Mouse (Mus musculus) adrenal gland, adult (tissue): ENCODE measurements around the gene Galntl6.
A peak's percentile ranks its signal among the peaks of the same experiment; 100 is the strongest.

ENCODE experiments used
- DNase-seq, 2 experiments: peaks; one replicate each; pipeline ENCODE4 v3.0.0; 2022 to 2023; ENCODE audit warnings: low spot score in 1 of 2; ENCODE audit not compliant: inconsistent age in 2 of 2

The Galntl6 gene

DNA sequence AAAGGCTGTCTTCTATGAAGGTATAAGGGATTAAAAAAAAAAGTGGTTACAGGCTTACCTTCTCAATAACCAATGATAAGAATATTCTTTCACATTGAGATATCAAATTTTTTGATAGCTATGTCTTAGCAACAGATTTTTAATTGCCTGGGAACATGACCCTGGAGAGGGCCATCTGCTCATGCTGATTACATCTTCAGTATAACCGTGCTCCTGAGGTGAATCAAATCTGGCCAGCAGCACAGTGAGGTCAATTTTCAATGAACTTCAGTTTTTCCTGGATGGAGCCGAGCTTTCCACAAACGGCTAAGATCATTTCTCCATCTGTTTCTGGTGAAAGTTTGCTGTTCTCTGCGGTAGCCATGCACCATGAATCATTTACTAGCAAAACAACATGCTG is 306.0 kb downstream of the Galntl6 start:
- peak in 1 of 2 experiments; percentile 23 for DNase-seq

DNA sequence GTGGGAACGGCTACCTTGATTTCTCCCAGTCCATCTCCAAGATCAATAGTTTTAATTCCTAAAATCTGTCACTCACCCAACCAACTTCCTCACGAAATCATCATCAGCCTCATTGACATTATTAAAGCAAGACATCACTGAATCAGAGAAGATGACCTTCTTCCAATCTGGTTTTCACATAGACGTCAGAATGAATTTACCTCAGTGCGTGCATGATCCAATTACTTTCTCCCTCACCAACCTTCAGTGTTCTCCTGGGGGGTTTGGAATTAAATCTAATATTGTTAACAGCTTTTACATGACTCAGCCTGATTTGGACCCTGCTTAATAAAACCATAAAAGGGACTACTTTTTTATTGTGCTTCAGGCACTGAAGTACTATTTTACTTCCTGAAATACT is 307.7 kb downstream of the Galntl6 start:
- no peak for DNase-seq

DNA sequence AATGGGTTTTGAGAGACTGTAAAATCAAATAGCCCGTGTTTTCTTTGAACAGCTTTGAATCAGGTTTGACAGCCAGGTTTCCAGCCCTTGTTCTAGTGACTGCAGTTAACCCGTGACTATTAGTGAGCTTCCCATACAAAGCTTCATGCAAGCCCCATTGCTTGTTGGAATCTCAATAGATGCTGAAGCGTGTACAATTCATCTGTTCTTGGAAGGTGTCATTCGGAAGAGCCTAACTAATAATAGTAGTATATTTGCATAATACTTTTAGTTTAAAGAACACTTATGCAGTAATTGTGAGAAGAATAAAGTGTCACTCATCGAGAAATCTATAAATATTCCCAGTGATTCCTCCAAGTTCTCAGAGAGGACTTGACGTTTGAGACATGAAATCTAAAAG is 314.6 kb downstream of the Galntl6 start:
- DNase-seq: no peak

DNA sequence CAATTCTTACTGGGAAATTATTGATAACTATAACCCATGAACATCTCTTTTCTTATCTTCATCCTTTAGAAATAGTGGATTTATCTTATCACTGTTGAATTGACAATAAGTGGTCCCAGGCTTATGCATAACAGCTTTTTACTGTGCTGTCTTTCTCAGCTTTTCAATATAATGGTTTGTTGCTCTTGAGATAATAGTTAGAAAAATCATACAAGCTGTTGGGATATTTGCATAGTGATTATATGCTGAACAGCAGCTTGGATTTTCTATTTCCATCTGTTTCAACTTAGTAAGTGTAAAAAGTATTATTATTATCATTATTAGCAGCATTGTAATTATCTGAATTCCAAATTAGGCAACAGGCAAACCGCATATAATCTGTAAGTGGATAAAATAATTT is 337.1 kb downstream of the Galntl6 start:
- no peak for DNase-seq

DNA sequence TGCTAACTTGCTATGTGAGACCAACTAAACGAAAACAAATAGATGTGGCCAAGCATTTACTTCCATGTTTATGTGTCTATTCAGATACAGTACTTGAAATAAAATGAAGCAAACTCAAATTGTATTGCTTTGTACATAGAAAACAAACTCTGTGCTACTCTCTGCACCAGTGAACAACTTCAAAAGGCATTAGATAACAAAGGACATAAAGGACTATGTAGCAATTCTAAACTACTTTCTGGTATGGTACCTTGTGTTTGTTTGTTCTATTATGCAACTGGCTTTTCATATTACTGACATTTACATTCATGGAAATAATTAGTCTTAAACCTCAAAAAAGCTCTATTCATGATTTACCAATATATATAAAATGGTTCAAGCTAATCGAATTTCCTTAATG is 344.4 kb downstream of the Galntl6 start:
- DNase-seq: no peak

DNA sequence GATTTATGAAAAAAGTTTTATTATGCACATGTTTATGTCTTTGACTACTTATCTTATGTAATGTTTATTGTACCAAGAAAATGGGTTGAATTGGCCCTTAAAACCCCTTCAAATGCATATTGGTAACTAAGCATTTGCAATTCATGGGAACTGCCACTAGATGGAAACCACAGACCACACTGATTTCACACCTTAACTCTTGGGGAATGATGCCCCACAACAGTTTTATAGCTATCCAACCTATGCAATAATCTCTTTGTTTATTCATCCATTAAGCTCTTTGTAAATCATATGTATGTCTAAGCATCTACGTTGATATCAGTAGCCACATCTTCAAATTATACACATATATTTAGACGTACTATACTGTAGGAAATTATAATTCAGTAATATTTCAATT is 346.3 kb downstream of the Galntl6 start:
- peak in 1 of 2 experiments; percentile 36 for DNase-seq

DNA sequence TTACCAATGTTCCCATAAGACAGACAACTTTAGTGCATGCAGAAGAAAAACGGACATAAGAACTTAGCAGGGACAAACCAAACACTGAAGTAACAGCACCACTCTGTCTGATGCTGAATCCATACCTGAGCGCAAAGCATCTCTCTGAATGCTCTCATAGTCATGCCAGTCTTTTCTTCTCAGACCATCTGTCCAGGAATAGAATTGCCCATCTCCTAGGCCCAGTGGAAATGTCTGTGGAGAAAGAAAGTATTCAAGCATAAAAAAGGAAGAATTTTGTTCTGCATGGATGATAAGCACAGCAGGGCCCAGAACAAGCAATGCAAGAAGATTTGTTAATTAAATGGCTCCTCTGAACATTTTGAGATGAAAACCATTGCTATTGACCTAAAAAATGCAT is 376.7 kb downstream of the Galntl6 start:
- no peak for DNase-seq

DNA sequence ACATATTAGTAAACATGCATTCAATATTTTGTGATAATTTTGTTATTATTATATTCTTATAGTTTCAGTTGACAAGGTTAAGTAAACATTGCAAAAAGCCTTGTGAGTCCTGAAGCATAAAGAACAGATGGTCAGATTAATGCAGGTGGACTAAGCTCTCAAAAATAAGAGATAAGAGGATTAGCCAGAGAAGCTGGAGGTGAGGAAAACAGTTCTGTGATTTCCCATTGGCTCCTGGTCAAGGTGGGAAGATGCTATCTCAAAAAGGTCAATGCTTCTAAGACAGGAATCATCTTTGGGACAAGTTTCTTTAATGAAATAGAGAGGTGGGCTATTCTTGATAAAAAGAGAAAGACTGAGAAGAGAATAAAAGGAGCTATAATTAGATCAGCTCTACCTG is 377.8 kb downstream of the Galntl6 start:
- DNase-seq: no peak

DNA sequence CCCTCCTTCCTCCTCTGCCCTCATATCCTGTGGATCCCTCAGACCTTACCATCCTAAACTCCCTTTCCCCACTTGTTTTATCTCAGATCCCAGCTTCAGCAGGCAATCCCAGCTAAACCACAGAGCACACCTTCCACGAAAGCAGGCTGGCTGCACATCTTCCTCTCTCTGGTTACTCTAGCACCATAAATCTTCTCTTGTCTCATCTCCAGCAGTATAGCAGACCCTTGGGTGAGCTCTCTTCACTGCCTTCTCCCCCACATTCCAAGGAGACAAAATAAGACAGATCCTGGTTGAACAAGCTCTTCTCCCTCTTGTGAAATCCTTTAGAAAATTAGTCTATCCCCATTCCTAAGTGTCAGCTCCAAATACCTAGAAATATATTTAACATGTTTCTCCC is 389.0 kb downstream of the Galntl6 start:
- DNase-seq: no peak

DNA sequence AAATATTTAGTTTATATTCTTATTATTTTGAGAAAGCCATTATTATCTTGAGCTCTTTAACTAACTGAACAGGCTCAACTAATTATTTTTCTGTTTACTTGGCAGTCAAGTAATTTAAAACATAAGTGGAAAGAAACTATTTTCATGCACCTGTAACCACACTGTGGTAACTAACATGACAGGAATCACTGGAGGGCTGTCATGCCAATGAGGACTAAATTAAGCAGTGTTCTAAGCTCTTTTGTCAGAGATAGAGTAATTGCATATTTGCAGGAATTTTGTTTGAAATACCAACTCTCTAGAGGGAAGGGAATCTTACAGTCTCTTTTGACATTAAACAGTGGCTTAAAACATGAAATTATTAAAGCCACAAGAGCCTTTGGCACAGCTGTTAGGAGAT is 390.5 kb downstream of the Galntl6 start:
- no peak for DNase-seq

DNA sequence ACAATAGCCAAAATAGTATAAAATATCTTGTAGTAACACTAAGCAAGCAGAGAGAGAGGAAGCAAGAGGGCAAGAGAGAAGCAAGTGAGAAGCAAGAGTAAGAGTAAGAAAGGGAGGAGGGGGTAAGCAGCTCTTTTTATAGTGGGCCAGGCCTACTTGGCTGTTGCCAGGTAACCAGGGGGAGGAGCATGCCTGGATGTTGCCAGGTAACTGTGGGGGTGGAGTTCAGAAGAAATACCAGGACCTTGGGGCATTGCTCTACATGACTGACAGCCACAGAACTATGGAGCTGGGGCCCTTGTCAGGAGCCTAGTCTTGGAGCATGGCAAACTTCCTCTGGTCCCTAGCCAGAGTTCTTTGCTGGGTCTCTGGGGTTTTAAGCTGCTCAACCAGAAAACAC is 401.9 kb downstream of the Galntl6 start:
- DNase-seq: no peak

DNA sequence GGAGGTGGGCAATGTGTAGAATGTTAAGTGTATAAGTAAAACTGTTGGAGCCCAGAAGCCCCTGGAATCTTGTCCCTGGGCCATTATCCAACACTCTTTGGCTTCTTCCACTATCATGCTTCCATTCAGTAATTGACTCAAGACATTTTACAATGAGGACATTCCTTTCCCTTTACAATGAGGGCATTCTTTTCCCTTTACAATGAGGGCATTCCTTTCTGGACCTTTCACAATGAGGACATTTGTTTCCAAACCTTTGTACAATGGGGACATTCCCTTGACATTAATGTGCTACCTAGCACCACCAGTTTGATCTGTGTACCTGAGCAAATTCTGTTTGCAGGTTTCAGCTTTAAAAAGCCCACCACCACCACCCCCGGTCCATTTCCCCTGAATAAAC is 403.4 kb downstream of the Galntl6 start:
- DNase-seq: no peak

DNA sequence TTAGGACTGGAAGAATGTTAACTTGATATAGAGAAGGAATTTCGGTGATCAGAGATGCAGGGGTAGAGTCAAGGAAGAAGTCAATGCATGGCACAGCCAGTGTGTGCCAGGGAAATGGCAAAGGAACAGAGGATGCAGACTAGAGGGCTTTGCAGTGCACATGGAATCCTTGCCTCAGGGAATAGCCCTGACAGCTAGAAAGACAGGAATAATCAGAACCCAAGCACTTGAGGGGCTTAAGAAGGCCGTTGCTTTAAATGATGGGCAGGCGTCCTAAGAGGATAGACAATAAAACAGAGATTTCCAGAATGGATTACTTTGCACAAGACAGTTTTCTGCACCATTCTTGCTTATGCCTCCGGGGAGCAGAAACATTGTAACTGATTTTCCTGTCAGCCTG is 425.3 kb downstream of the Galntl6 start:
- no peak for DNase-seq

DNA sequence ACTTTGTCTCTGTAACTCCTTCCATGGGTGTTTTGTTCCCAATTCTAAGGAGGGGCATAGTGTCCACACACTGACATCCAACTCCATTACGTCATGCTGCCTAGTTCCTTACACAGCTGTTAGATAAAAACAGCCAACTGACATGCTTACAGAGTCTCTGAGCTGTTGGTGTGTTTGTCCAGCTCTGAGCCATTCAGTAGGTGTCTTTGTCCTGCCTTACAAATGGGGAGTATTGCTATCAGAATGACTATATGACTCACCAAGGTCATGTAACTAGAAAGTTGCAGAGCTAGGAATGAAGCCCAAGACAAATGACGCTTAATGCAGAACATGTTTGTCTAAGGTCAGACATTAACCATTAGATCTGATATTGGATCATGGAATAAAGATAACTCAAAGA is 449.1 kb downstream of the Galntl6 start:
- peak in 1 of 2 experiments; percentile 20 for DNase-seq

DNA sequence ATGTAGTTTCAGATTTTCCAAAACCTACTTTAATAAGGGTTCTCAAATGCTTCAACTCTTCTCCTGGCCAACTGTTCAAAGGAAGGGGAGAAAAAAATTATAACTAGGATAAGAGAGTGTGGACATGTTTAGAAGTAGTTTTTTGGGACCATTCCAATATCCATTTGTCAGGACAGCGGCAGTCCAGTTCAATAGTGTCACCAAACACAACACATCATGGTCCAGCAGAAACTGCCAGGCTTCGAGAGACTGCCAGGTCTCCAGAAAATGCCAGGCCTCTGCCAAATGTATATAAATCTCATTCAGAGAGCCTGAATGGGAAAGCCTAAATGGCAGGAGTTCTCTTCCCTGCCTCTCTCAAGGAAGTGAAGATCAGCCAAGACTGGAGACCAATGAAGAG is 469.7 kb downstream of the Galntl6 start:
- DNase-seq: no peak

DNA sequence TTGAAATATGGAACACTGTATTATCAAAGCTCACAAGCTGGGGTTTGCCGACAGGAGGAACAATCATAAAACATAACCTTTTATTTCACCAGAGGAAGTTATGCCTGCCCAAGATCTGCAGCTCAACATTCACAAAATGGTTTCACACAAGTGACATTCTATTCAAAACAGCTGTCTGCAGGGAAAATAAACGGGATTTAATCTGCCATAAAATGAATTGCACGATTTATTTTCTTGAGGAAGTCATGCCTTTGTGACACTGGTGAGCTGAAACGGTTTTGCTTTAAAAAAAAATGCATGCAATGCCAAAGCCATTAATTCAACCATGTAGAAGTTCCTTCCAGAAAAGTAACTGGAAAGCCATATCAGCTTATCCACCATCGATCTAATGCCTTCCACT is 494.0 kb downstream of the Galntl6 start:
- DNase-seq: no peak

DNA sequence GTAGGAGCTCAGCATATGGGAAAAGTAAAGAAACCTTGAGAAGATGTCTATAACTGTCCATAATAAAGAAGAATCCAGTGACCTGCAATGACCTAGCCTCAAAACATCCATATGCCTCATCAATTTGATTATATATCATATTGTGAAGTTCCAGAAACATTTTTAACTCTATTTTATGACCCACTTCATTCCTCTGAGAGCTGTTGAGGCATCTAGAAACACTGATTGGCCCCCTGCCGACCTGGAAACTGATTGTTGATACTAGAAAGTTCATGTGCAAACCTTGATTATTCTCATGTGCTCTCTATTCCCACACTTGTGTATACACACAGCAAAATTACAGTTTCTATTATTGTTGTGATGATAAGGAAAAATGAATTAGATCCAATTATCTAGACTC is 494.9 kb downstream of the Galntl6 start:
- no peak for DNase-seq

DNA sequence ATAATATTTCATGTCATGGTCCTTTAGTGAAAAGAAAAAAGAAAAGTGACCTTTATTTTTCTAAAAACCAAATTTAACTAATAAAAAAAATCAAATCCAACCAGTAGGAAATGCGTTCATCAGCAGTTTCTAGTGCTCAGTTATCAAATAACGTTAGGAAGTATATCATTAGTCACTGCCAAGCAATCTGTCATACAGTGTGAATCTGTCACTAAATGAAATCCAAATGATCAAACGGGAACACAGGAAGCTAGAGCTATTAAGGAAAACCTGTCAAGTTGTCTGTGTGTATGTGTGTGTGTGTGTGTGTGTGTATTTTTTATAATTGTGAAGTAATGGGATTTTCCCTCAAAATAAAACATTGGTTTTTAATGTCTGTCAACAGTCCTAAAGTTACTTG is 515.9 kb downstream of the Galntl6 start:
- DNase-seq: no peak

DNA sequence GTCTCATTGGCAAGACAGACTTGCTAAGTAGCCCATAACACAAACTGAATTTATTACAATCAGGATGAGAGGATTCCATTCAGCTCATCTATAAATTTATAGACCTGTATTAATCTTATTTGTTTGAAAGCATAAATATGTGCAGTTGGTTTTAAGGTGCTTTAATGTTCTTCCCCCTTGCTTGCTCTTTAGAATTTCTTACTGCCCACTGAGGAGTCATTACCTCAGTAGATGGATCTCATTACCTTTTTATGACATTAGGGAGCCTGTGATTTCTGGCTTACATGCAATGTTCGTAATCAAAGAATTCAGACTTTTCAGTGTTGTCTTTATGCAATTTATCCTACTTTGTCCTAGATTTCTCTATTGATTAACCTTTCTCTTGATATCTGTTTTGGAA is 516.6 kb downstream of the Galntl6 start:
- no peak for DNase-seq

DNA sequence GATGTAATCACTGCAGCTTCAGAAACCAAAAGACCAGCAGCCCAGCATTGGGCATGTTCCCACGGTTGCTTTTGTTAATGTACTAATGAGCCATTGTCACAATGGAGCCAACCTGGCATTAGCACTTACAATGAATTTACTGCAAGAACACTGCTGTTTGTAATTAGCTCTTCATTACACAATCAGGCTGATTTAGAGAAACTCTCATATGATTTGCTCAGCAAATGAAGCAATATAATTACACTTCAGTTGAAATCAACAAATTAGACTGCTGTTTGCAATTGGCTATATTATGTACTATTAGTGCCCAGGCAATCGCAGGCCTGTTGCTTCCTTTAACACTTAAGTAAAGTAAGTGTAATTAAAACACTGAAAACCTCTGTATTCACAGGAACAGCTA is 540.1 kb downstream of the Galntl6 start:
- no peak for DNase-seq

DNA sequence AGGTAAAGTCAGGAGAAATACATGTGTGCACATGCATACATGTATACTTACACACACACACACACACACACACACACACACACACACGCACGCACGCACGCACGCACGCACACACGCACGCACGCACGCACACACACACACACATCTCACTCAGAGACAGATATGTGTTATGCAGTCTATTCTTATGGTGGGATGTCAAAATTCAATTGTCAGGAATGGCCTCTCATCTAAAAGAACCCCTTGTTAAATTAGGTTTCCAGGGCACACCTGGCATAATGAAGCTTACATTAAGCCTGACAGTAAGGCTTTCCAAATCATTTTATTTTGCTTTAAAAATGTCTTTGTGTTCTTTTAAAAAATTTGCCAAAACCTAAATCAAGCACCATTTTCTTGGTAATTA is 540.5 kb downstream of the Galntl6 start:
- no peak for DNase-seq

DNA sequence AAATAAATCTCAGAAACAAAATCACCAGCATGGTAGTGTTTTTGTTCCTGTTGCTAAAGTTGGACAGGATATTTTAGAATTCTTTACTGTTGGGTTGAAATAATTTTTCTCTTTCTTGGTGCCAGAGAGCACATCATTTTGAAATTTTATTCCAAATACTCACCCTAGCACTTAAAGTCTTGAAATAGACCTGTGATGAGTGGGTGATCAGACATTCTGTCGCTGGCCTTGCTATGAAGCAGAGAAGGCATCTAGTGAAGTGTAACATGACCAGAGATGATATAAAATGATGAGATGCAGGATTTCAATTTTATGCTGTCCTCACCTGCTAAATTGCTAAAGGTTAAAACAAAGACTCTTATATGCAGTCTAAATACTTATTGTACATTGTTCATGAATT is 581.3 kb downstream of the Galntl6 start:
- no peak for DNase-seq

DNA sequence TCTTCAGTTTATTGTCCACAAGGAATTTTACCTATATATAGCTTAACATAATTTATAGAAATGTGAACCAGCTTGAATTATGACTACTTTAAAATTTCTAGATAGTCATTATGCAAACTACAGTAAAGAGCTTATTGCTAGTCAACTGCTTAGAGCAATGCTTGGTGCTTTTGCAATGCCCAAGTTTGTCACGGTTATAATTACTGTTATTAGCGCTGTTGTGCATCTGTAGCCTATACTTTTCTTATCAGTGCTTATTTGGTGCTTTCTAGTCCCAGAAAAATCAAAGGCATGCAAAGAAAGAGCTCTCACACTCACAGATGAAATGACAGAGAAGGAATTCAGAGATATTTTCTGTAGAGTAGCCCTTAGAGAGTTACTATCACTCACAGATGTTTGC is 599.0 kb downstream of the Galntl6 start:
- DNase-seq: no peak

DNA sequence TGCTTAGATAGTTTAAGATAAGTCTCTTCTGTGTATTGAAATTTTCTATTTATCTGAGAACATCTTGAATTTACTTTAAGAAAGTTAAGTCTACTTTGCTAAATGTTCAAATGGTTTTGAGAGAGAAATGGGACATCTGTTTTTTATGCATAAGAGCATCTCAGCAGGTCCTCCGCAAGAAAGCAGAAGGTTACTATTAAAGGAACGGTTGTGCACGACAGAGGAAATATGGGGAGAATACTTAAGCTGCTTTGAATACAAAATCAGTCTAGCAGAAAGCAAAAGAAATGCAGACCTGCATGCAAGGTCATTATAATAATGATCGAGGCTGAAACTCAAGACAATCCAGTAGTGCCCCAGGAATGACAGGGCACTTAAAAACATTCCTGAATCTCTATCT is 621.0 kb downstream of the Galntl6 start:
- DNase-seq: peak in 1 of 2 experiments; percentile 8
